Mouse (Mus musculus): Measurements from ENCODE around the gene Kif7. TPM values are rescaled to one million over a fixed set of nuclear protein-coding genes. Genes with fewer than 3 reads are reported as not detected.

Gene Kif7
- total and polyA plus RNA-seq, 3 experiments: 4.7 to 7.4 (median 7.1) TPM

GRCm38 (mm10) chr7:79649005-79649404, 66.5 kb downstream of the Kif7 start:
- Histone ChIP-seq H3K4me2 (ENCODE audit: insufficient read depth, low read depth, poor library complexity, severe bottlenecking) (no peak overlapping the region), H3K79me2 (replicated peaks; ENCODE audit: control insufficient read depth, extremely low read depth, insufficient read depth, poor library complexity, severe bottlenecking) (no peaks in the 10 kb centered on the region), H3K9ac (ENCODE audit: insufficient read depth, low read depth) (no peak overlapping the region), H3K9me3 (replicated peaks; ENCODE audit: low read length) (no peaks in the 10 kb centered on the region), H3K4me3 (replicated peaks in 1 of 3; ENCODE audit: low read depth in 2 of 3, low read length in 2 of 3, poor library complexity in 1 of 3) (no peak overlapping the region), H3K27me3 (replicated peaks) (peaks cover 32% of the 10 kb centered on the region), H3K27ac (ENCODE audit: insufficient read depth, low read depth) (no peak overlapping the region), H3K4me1 (ENCODE audit: control insufficient read depth in 1 of 2, insufficient read depth in 2 of 2) (peaks cover 0 to under 1% of the 10 kb centered on the region in 2 experiments; a peak in 1 of 4 replicates), H3K36me3 (replicated peaks in 1 of 2; ENCODE audit: control insufficient read depth in 1 of 2, insufficient read depth in 1 of 2, low read length in 1 of 2) (no peaks in the 10 kb centered on the region)
- TF ChIP-seq ZC3H11A (IDR thresholded peaks at IDR 0.05; ENCODE audit: low read depth, low read length): no peak
- no peak for TF ChIP-seq RCOR1 (conservative IDR thresholded peaks at IDR 0.05; ENCODE audit: low read depth, low read length)
- TF ChIP-seq RAD21 (IDR thresholded peaks at IDR 0.05; ENCODE audit: low read depth, low read length): peak; percentile 62
- peak; percentile 64 to 81 for TF ChIP-seq CTCF (conservative IDR thresholded peaks at IDR 0.05 in 1 of 2, IDR thresholded peaks at IDR 0.05 in 1 of 2; ENCODE audit: low read depth in 2 of 2, low read length in 2 of 2)
- no peak for TF ChIP-seq MAX (IDR thresholded peaks at IDR 0.05; ENCODE audit: low read length)
- TF ChIP-seq E2F4 (IDR thresholded peaks at IDR 0.05; ENCODE audit: insufficient replicate concordance, low read depth, low read length): no peak
- peak; percentile 50 for TF ChIP-seq SMC3 (IDR thresholded peaks at IDR 0.05; ENCODE audit: low read depth, low read length)
- TF ChIP-seq EP300 (IDR thresholded peaks at IDR 0.05; ENCODE audit: low read length): no peak
- TF ChIP-seq KAT2A (IDR thresholded peaks at IDR 0.05; ENCODE audit: insufficient replicate concordance, low read length): no peak
- dilution Hi-C loops (cut with MboI; ENCODE audit: extremely low pct_ligation_motif_present, extremely low pct_unique_long_range_greater_than_20kb, low sequenced_read_pairs): no loop called here
- in situ Hi-C loops (cut with MboI; ENCODE audit: low pct_ligation_motif_present, low pct_unique_long_range_greater_than_20kb, low sequenced_read_pairs): no loop called here
- peak; percentile 45 for DNase-seq (ENCODE audit: extremely low read depth)

Other genes starting within 250 kb of the Kif7 start
- gene Polg, start 249.4 kb downstream of the Kif7 start, total RNA-seq (2012; rRNA removed): 62.1 and 71.9 TPM in 2 replicates
- 53.1 and 60.5 TPM in 2 replicates for gene Polg, start 249.4 kb downstream of the Kif7 start, total RNA-seq (2014; rRNA removed)
- gene Polg, start 249.4 kb downstream of the Kif7 start, polyA plus RNA-seq (2012; ENCODE audit: insufficient read length, low read depth): 116 and 135 TPM in 2 replicates
- gene Rhcg, start 98.1 kb downstream of the Kif7 start, total RNA-seq (2012; rRNA removed): not detected in 2 replicates
- not detected in 2 replicates for gene Rhcg, start 98.1 kb downstream of the Kif7 start, total RNA-seq (2014; rRNA removed)
- gene Rhcg, start 98.1 kb downstream of the Kif7 start, polyA plus RNA-seq (2012; ENCODE audit: insufficient read length, low read depth): not detected in 2 replicates
- 10.2 and 11.5 TPM in 2 replicates for gene Ticrr, start 55.5 kb downstream of the Kif7 start, total RNA-seq (2012; rRNA removed)
- gene Ticrr, start 55.5 kb downstream of the Kif7 start, total RNA-seq (2014; rRNA removed): 4.8 and 8.3 TPM in 2 replicates
- 16.7 and 19.2 TPM in 2 replicates for gene Ticrr, start 55.5 kb downstream of the Kif7 start, polyA plus RNA-seq (2012; ENCODE audit: insufficient read length, low read depth)
- 0.08 TPM in 1 of 2 replicates, not detected in the other for gene Plin1, start 17.2 kb upstream of the Kif7 start, total RNA-seq (2012; rRNA removed)
- not detected in 2 replicates for gene Plin1, start 17.2 kb upstream of the Kif7 start, total RNA-seq (2014; rRNA removed)
- gene Plin1, start 17.2 kb upstream of the Kif7 start, polyA plus RNA-seq (2012; ENCODE audit: insufficient read length, low read depth): not detected in 2 replicates
- 2.8 and 3.4 TPM in 2 replicates for gene Pex11a, start 27.4 kb upstream of the Kif7 start, total RNA-seq (2012; rRNA removed)
- gene Pex11a, start 27.4 kb upstream of the Kif7 start, total RNA-seq (2014; rRNA removed): 1.5 and 2.1 TPM in 2 replicates
- gene Pex11a, start 27.4 kb upstream of the Kif7 start, polyA plus RNA-seq (2012; ENCODE audit: insufficient read length, low read depth): 4.3 and 4.8 TPM in 2 replicates
- 0.38 and 1.2 TPM in 2 replicates for gene Wdr93, start 27.4 kb upstream of the Kif7 start, total RNA-seq (2012; rRNA removed)
- gene Wdr93, start 27.4 kb upstream of the Kif7 start, total RNA-seq (2014; rRNA removed): 0.63 and 0.75 TPM in 2 replicates
- gene Wdr93, start 27.4 kb upstream of the Kif7 start, polyA plus RNA-seq (2012; ENCODE audit: insufficient read length, low read depth): 0.85 and 1.3 TPM in 2 replicates
- not detected in 2 replicates for gene Mesp1, start 78.1 kb upstream of the Kif7 start, total RNA-seq (2012; rRNA removed)
- not detected in 2 replicates for gene Mesp1, start 78.1 kb upstream of the Kif7 start, total RNA-seq (2014; rRNA removed)
- not detected in 2 replicates for gene Mesp1, start 78.1 kb upstream of the Kif7 start, polyA plus RNA-seq (2012; ENCODE audit: insufficient read length, low read depth)
- not detected in 2 replicates for gene Mesp2, start 95.0 kb upstream of the Kif7 start, total RNA-seq (2012; rRNA removed)
- not detected in 2 replicates for gene Mesp2, start 95.0 kb upstream of the Kif7 start, total RNA-seq (2014; rRNA removed)
- gene Mesp2, start 95.0 kb upstream of the Kif7 start, polyA plus RNA-seq (2012; ENCODE audit: insufficient read length, low read depth): not detected in 2 replicates
- 0.13 and 0.25 TPM in 2 replicates for gene Anpep, start 145.3 kb upstream of the Kif7 start, total RNA-seq (2012; rRNA removed)
- not detected in 2 replicates for gene Anpep, start 145.3 kb upstream of the Kif7 start, total RNA-seq (2014; rRNA removed)
- gene Anpep, start 145.3 kb upstream of the Kif7 start, polyA plus RNA-seq (2012; ENCODE audit: insufficient read length, low read depth): 0.45 and 0.60 TPM in 2 replicates
- gene Ap3s2, start 204.9 kb upstream of the Kif7 start, total RNA-seq (2012; rRNA removed): 11.8 and 12.7 TPM in 2 replicates
- gene Ap3s2, start 204.9 kb upstream of the Kif7 start, total RNA-seq (2014; rRNA removed): 14.4 and 14.9 TPM in 2 replicates
- gene Ap3s2, start 204.9 kb upstream of the Kif7 start, polyA plus RNA-seq (2012; ENCODE audit: insufficient read length, low read depth): 21.8 and 28.3 TPM in 2 replicates
- gene Arpin, start 219.6 kb upstream of the Kif7 start, total RNA-seq (2012; rRNA removed): not detected in 2 replicates
- gene Arpin, start 219.6 kb upstream of the Kif7 start, total RNA-seq (2014; rRNA removed): not detected in 2 replicates
- not detected in 2 replicates for gene Arpin, start 219.6 kb upstream of the Kif7 start, polyA plus RNA-seq (2012; ENCODE audit: insufficient read length, low read depth)

Data from CH12.LX (cell line).